Mouse (Mus musculus) C2C12 (cell line): Measurements from ENCODE around the gene Pnpla5. TPM values are rescaled to one million over a fixed set of nuclear protein-coding genes. Genes with fewer than 3 reads are reported as not detected.

Experiments used
- H3K27me3 ChIP-seq: one replicate; pipeline ENCODE4 v1.6.1; 2011; ENCODE audit not compliant: control insufficient read depth, insufficient read depth, insufficient read length
- H3K36me3 ChIP-seq: one replicate; pipeline ENCODE4 v1.6.1; 2011; ENCODE audit not compliant: control insufficient read depth, insufficient read depth
- H3K4me3 ChIP-seq: one replicate; pipeline ENCODE4 v1.5.1; 2011; ENCODE audit warnings: mild to moderate bottlenecking, control low read depth; ENCODE audit not compliant: poor library complexity, insufficient read depth, severe bottlenecking
- H3K79me2 ChIP-seq: one replicate; pipeline ENCODE4 v1.6.1; 2011; ENCODE audit not compliant: control insufficient read depth, insufficient read depth
- H3K79me3 ChIP-seq: one replicate; pipeline ENCODE4 v1.6.1; 2011; ENCODE audit warnings: low read depth, control low read depth
- H3ac ChIP-seq: one replicate; pipeline ENCODE3; 2011; ENCODE audit warnings: low read depth; ENCODE audit not compliant: control insufficient read depth, insufficient read length
- CEBPB ChIP-seq: IDR thresholded peaks from one replicate; pipeline ENCODE4 v1.6.1; 2011; ENCODE audit warnings: low read depth, mild to moderate bottlenecking, control low read depth, moderate library complexity
- CTCF ChIP-seq: IDR thresholded peaks from one replicate; pipeline ENCODE4 v1.5.1; 2011; ENCODE audit not compliant: control insufficient read depth, insufficient read depth, insufficient read length
- FOSL1 ChIP-seq: IDR thresholded peaks from one replicate; pipeline ENCODE4 v1.8.0; 2011; ENCODE audit warnings: mild to moderate bottlenecking, low read length; ENCODE audit not compliant: poor library complexity, insufficient read depth, severe bottlenecking
- MAX ChIP-seq: IDR thresholded peaks from one replicate; pipeline ENCODE4 v1.6.1; 2011; ENCODE audit warnings: mild to moderate bottlenecking, control low read depth
- MYOD1 ChIP-seq: IDR thresholded peaks from one replicate; pipeline ENCODE4 v1.6.1; 2011; ENCODE audit warnings: low read depth; ENCODE audit not compliant: control insufficient read depth, insufficient read length
- MYOG ChIP-seq: IDR thresholded peaks from one replicate; pipeline ENCODE4 v1.6.1; 2011; ENCODE audit not compliant: control insufficient read depth, insufficient read length; ENCODE audit errors: extremely low read depth
- USF1 ChIP-seq: IDR thresholded peaks from one replicate; pipeline ENCODE4 v1.6.1; 2011; ENCODE audit warnings: low read depth, mild to moderate bottlenecking, control low read depth, moderate library complexity
- polyA plus RNA-seq: library from polyadenylated mRNA; unstranded; fragments of >200 nt; fragmentation: generic; extraction: Trizol; gene quantifications from one replicate; pipeline ENCODE4 v1.2.1, GENCODE M21; 2012; ENCODE audit warnings: missing spikeins

Gene Pnpla5
- polyA plus RNA-seq, 1 experiment, result not detected

DNA sequence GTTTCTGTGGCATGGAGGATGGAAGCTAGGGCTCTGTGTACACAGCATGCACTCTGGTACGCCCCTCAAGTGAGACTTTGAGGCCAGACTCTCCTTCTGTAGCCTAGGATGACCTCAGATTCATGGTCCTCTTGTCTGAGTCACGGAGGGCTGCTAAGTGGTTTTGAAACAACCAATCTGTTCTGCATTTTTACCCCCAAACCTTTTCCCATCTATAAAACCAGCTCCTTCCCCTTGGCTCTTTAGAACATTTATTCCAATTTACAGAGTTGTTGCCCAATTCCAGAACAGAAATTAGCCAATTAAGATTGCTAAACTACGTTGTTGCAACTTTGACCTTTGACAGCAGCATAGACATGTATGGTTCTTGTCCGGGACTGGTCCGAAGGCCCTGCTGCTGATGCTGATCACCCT is 16.6 kb upstream of the Pnpla5 start:
- no peak for TF ChIP-seq FOSL1
- no peak for TF ChIP-seq USF1
- no peak for TF ChIP-seq CTCF
- TF ChIP-seq CEBPB, result no peak
- TF ChIP-seq MAX, result no peak
- no peak for TF ChIP-seq MYOD1
- no peak for TF ChIP-seq MYOG
- Histone ChIP-seq H3K79me2 (no peaks in the 10 kb centered on the region), H3K27me3 (peaks cover 41% of the 10 kb centered on the region), H3K4me3 (no peak overlapping the region), H3K36me3 (no peaks in the 10 kb centered on the region), H3ac (no peak overlapping the region), H3K79me3 (no peaks in the 10 kb centered on the region)

DNA sequence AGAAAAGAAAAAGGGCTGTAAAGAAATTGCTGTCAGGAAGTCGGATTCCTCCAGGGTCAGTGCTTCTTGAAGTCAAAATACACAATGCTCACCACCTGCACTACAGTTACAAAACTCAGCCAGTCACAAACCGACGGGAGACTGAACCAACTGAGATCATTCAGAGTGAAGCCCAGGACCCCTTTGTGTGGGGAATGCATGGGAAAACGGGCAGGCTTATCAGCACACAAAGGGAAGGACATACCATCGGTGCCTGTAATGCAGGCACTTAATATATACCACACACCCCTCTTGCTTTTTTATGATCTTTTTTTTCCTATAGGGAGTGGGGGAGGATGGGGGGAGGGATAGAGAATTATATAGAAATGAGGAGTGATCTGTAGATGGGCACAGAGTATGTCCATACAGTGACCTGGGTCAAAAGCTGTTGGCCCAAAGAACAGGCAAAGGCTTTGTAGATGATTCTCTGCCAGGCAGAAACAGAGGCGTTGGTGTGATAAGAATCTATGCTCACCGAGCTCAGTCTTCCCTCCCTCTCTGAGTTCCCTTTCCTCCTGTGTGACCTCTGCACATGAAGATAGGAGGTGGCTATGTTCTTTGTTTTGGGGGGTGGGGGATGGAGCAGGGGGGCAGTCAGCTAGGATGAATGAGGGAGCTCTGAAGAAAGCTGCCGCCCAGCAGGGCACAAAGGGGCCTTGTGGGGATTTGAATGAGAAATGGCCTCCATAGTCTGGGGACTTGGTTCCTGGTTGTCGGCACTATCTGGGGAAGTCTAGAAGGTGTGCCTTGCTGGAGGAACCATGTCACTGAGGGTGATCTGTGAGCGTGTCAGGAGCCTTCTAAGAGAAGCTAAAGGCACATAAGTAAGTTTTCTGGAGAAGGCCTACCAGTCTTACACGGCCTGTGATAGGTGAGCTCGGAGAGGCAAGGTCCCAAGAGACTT is 13.8 kb upstream of the Pnpla5 start:
- Histone ChIP-seq H3K4me3 (no peak overlapping the region), H3K36me3 (no peaks in the 10 kb centered on the region), H3K27me3 (peaks cover 43% of the 10 kb centered on the region), H3K79me2 (no peaks in the 10 kb centered on the region), H3K79me3 (no peaks in the 10 kb centered on the region), H3ac (no peak overlapping the region)
- TF ChIP-seq MYOG, result no peak
- TF ChIP-seq CTCF, result no peak
- TF ChIP-seq USF1, result no peak
- TF ChIP-seq MYOD1, result no peak
- no peak for TF ChIP-seq CEBPB
- no peak for TF ChIP-seq MAX
- TF ChIP-seq FOSL1, result no peak

DNA sequence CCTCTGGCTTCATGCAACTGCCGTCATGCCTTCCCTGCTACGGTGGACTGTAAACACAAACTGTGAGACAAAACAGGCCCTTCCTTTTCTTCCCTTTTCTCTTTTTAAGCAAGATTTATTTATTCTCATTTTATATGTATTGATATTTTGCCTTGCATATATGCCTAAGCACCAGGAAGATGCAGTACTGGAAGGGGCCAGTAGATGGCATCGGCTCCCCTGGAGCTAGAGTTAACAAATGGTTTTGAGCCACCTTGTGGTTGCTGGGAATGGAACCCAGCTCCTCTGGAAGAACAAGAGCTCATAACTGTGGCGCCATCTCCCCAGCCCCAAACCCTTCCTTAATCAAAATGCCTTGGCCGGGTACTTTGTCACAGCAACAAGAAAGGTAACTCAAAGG is 12.5 kb upstream of the Pnpla5 start:
- TF ChIP-seq MYOD1 (no peak), FOSL1 (no peak), CEBPB (no peak), MYOG (no peak), CTCF (no peak), MAX (no peak), USF1 (no peak)
- Histone ChIP-seq H3ac (no peak overlapping the region), H3K79me3 (no peaks in the 10 kb centered on the region), H3K4me3 (no peak overlapping the region), H3K36me3 (no peaks in the 10 kb centered on the region), H3K79me2 (no peaks in the 10 kb centered on the region), H3K27me3 (peaks cover 41% of the 10 kb centered on the region)

DNA sequence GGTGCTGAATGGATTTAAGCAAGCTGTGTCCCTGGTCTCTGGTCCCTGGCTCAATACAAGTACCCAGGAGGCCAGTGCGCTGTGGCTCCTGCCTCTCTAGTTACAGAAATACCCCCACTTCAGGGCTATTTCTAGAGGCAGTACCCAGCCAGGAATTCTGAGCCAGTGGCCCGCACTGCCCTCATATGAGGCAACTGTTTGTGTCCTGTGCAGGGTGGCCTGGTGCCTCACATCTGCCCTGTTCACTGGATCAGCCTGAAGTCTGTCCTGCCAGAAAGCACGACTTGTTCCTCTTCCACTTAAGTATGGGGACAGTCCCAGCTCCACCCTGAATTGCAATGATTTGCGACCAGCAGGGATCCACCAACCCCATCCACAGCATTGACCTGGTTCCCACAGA is 10.5 kb upstream of the Pnpla5 start:
- Histone ChIP-seq H3K4me3 (no peak overlapping the region), H3K27me3 (peaks cover 26% of the 10 kb centered on the region), H3K79me2 (no peaks in the 10 kb centered on the region), H3K79me3 (no peaks in the 10 kb centered on the region), H3K36me3 (no peaks in the 10 kb centered on the region), H3ac (no peak overlapping the region)
- TF ChIP-seq MAX (no peak), MYOG (no peak), CTCF (no peak), USF1 (no peak), MYOD1 (no peak), CEBPB (no peak), FOSL1 (no peak)

DNA sequence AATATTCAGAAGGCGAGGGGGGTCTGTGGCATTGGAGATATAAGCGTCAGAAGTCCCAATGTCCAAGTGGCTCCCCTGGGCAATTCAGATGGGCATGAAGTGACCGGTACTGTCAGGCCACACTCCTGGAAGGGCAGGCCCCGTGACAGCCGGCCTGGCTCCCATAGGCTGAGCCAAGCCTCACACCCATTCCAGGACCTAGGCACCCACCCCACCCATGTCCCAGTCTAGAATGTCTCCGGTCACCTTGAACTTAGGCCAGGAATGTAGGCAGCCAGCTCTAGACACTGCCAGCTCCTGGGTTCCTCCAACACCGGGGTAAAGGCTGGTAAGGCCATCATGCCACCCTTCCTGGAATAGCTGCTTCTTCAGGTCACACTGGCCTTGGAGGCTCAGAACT is 9.0 kb upstream of the Pnpla5 start:
- no peaks in the 10 kb centered on the region for H3K36me3 ChIP-seq
- H3K27me3 ChIP-seq, result peaks cover 31% of the 10 kb centered on the region
- H3K79me2 ChIP-seq, result no peaks in the 10 kb centered on the region
- H3ac ChIP-seq, result no peak overlapping the region
- no peaks in the 10 kb centered on the region for H3K79me3 ChIP-seq
- H3K4me3 ChIP-seq, result no peak overlapping the region
- TF ChIP-seq MYOG (no peak), FOSL1 (no peak), MYOD1 (no peak), USF1 (no peak), CTCF (no peak), MAX (no peak), CEBPB (no peak)
